Mouse (Mus musculus): ENCODE results near the gene Col4a4. TPM values are rescaled to one million over a fixed set of nuclear protein-coding genes. Genes with fewer than 3 reads are reported as not detected.
A peak's percentile ranks its signal among the peaks of the same experiment; 100 is the strongest.

Gene Col4a4
- polyA plus RNA-seq (2015; fragmentation: Nextera tagmentation; extraction: Ambion mirVana) = 0.05 and 0.20 TPM in 2 replicates

- Histone ChIP-seq H3K27me3 (replicated peaks; ENCODE audit: control insufficient read depth, insufficient read depth, low read length) (peaks cover 8% of the 10 kb centered on the region; the same call in 1 of the 2 replicates), H3K36me3 (ENCODE audit: control insufficient read depth, insufficient read depth, low read length) (no peaks in the 10 kb centered on the region), H3K4me1 (ENCODE audit: control insufficient read depth, insufficient read depth, low read length) (peaks cover 9% of the 10 kb centered on the region), H3K27ac (ENCODE audit: low read length) (no peak within 1 kb of the TSS), H3K4me3 (ENCODE audit: low read length) (peak within 1 kb of the TSS; percentile 38), H3K9ac (ENCODE audit: low read depth, low read length) (peak within 1 kb of the TSS; percentile 45), H3K9me3 (ENCODE audit: control insufficient read depth, low read length) (no peaks in the 10 kb centered on the region), H3K4me2 (ENCODE audit: low read depth, low read length) (peak within 1 kb of the TSS; percentile 72)
- WGBS = 4% methylated on average over 34 of the region's 34 CpGs
- ATAC-seq = peak; percentile 63
Observed at GRCm38 (mm10) chr1:82586713-82587399, at the start of gene Col4a4, which contains the start of gene Col4a3. TSS of gene Col4a4 (minus strand) at chr1:82586849. TSS of gene Col4a3 (plus strand) at chr1:82586921.

DNA sequence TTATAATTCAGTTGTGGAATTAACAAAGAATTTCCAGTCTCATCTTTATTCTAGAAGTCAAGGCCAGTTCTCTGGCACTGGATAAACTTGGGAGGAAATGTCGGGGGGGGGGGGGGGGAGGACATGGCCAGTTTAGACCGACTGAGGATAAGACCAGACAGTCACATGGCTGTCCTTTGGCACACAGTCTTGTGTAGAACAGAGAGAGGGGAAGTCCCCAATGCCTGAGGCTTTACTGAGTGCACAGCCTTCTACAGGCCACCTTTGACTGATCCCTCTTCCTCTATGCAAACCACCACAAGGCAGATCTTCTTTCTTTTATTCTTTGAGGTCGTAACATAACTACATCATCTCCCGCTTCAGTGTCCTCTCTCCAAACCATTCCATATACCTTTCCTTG lies 49.7 kb upstream of the Col4a4 start:
- Histone ChIP-seq H3K27ac (ENCODE audit: low read length) (no peak overlapping the region), H3K4me3 (ENCODE audit: low read length) (no peak overlapping the region), H3K4me1 (ENCODE audit: control insufficient read depth, insufficient read depth, low read length) (no peaks in the 10 kb centered on the region), H3K4me2 (ENCODE audit: low read depth, low read length) (no peak overlapping the region), H3K36me3 (ENCODE audit: control insufficient read depth, insufficient read depth, low read length) (no peaks in the 10 kb centered on the region), H3K9me3 (ENCODE audit: control insufficient read depth, low read length) (no peaks in the 10 kb centered on the region), H3K27me3 (replicated peaks; ENCODE audit: control insufficient read depth, insufficient read depth, low read length) (no peaks in the 10 kb centered on the region), H3K9ac (ENCODE audit: low read depth, low read length) (no peak overlapping the region)
- ATAC-seq = no peak
- 73% methylated on average over 4 of the region's 4 CpGs for WGBS

GRCm38 (mm10) chr1:82635254-82635620 lies 48.6 kb upstream of the Col4a4 start:
- Histone ChIP-seq H3K36me3 (ENCODE audit: control insufficient read depth, insufficient read depth, low read length) (no peaks in the 10 kb centered on the region), H3K9me3 (ENCODE audit: control insufficient read depth, low read length) (no peaks in the 10 kb centered on the region), H3K4me2 (ENCODE audit: low read depth, low read length) (no peak overlapping the region), H3K4me1 (ENCODE audit: control insufficient read depth, insufficient read depth, low read length) (no peaks in the 10 kb centered on the region), H3K9ac (ENCODE audit: low read depth, low read length) (no peak overlapping the region), H3K4me3 (ENCODE audit: low read length) (no peak overlapping the region), H3K27me3 (replicated peaks; ENCODE audit: control insufficient read depth, insufficient read depth, low read length) (no peaks in the 10 kb centered on the region), H3K27ac (ENCODE audit: low read length) (no peak overlapping the region)
- ATAC-seq = no peak
- WGBS = 81% methylated on average over 9 of the region's 9 CpGs

DNA sequence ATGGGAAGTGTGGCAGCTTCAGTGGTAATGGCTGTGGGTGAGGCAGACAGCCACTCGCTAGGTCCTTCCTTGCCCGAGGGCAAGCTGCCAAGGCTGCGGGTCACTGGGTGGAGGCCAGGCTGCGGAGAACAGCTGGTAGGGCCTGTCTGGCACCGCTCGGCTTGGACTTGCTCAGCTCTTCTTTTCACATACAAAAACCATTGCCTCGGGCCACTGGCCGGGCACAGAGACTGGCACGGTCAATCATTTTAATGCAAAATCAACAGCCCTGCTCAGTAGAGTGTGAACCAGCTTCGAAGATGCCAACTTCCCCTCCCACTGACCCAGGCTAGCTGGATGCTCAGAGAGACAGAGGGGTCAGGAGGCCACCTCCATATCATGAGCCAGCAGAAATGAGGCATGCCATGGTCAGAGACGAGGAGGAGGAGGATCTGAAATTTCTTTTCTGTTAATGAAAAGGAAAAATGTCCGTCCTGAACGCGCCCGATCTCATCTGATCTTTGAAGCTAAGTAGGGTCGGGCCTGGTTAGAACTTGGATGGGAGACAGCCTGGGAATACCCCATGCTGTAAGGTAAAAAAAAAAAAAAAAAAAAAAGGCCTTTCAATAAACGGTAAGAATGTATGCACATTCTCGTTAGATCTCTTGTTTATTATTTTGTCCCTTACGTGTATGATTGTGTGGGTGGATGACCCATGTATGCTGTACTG lies 48.0 kb upstream of the Col4a4 start:
- WGBS = 86% methylated on average over 19 of the region's 19 CpGs
- no peaks in the 10 kb centered on the region for H3K27me3 ChIP-seq (replicated peaks; ENCODE audit: control insufficient read depth, insufficient read depth, low read length)
- no peak overlapping the region for H3K27ac ChIP-seq (ENCODE audit: low read length)
- H3K4me2 ChIP-seq (ENCODE audit: low read depth, low read length) = no peak overlapping the region
- ATAC-seq = no peak
- no peak overlapping the region for H3K4me3 ChIP-seq (ENCODE audit: low read length)
- H3K36me3 ChIP-seq (ENCODE audit: control insufficient read depth, insufficient read depth, low read length) = no peaks in the 10 kb centered on the region
- no peak overlapping the region for H3K9ac ChIP-seq (ENCODE audit: low read depth, low read length)
- H3K4me1 ChIP-seq (ENCODE audit: control insufficient read depth, insufficient read depth, low read length) = no peaks in the 10 kb centered on the region
- H3K9me3 ChIP-seq (ENCODE audit: control insufficient read depth, low read length) = no peaks in the 10 kb centered on the region

DNA sequence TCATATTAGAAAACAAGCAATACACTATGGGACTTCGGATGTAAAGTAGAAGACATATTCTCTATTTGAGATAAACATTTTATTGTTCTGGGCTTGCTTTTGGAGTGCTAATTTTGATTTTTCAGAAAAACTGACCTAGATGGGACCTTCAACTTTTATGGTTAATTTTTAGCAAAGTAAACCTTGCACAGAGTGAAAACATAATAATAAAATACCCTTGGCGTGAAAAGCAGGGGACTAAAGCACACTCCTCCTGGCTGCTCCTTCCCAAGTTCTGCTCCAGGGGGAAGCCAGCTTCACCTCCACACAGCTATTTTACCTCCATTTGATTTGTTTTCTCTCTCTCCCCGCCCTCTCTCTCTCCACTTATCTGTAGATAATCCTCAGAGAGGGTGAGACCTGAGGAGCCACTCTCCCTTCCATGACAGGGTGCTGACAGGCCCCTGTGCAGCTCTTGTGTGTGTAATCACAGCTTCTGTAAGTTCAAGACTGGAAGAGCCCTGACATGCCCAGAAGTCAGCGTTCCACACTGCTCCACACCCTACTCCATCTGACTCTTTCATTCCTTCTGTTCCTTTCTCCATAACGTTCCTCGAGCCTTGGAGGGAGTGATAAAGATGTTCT lies 44.6 kb upstream of the Col4a4 start:
- H3K4me1 ChIP-seq (ENCODE audit: control insufficient read depth, insufficient read depth, low read length) = no peaks in the 10 kb centered on the region
- 62% methylated on average over 6 of the region's 6 CpGs for WGBS
- no peak for ATAC-seq

DNA sequence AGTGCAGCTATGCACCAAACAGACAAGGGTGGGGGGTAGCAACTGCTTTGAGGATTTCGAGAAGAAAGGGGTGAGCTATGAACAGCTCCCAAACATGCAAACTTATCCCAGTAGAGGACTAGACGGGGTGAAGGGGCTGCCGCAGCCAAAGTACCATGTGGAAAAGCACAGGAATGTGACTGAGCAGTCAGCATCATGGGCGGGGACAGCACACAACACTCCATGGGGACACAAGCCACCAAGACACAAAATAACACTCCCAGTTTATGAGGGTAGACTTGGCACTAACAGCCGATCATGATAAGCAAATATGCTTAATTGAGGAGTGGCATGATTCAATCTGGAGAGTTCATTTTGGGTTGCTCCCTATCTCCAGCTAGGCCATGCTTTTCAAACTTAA lies 42.8 kb upstream of the Col4a4 start:
- H3K36me3 ChIP-seq (ENCODE audit: control insufficient read depth, insufficient read depth, low read length) = no peaks in the 10 kb centered on the region
- H3K9me3 ChIP-seq (ENCODE audit: control insufficient read depth, low read length) = no peaks in the 10 kb centered on the region
- ATAC-seq = no peak
- H3K9ac ChIP-seq (ENCODE audit: low read depth, low read length) = no peak overlapping the region
- WGBS = 73% methylated on average over 5 of the region's 5 CpGs
- no peak overlapping the region for H3K4me3 ChIP-seq (ENCODE audit: low read length)
- H3K27me3 ChIP-seq (replicated peaks; ENCODE audit: control insufficient read depth, insufficient read depth, low read length) = no peaks in the 10 kb centered on the region
- no peaks in the 10 kb centered on the region for H3K4me1 ChIP-seq (ENCODE audit: control insufficient read depth, insufficient read depth, low read length)
- no peak overlapping the region for H3K27ac ChIP-seq (ENCODE audit: low read length)
- no peak overlapping the region for H3K4me2 ChIP-seq (ENCODE audit: low read depth, low read length)

More for the DNA sequence above, 44.6 kb upstream of the Col4a4 start:
- Histone ChIP-seq H3K4me3 (ENCODE audit: low read length) (no peak overlapping the region), H3K9me3 (ENCODE audit: control insufficient read depth, low read length) (no peaks in the 10 kb centered on the region), H3K36me3 (ENCODE audit: control insufficient read depth, insufficient read depth, low read length) (no peaks in the 10 kb centered on the region), H3K9ac (ENCODE audit: low read depth, low read length) (no peak overlapping the region), H3K27ac (ENCODE audit: low read length) (no peak overlapping the region), H3K4me2 (ENCODE audit: low read depth, low read length) (no peak overlapping the region), H3K27me3 (replicated peaks; ENCODE audit: control insufficient read depth, insufficient read depth, low read length) (no peaks in the 10 kb centered on the region)

DNA sequence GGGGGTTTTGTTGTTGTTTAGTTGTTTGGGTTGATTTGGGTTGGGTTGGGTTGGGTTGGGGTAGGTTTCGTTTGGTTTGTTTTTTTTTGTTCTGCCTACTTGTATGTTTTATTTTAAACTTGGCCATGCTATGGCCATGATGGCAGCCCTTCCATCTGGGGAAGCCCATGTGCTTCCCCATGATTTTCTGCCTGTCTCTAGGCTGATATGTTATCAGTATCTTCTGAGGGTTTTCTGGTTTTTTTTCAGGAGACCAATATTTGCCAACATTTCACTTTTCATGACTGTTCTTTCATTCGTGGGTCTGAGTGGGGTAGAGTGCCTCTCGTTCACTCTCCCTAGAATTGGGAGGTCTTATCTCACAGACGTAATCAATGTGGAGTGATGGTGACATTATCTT lies 41.0 kb upstream of the Col4a4 start:
- H3K4me1 ChIP-seq (ENCODE audit: control insufficient read depth, insufficient read depth, low read length) = no peaks in the 10 kb centered on the region
- ATAC-seq = no peak
- H3K27ac ChIP-seq (ENCODE audit: low read length) = no peak overlapping the region
- no peak overlapping the region for H3K4me2 ChIP-seq (ENCODE audit: low read depth, low read length)
- no peak overlapping the region for H3K9ac ChIP-seq (ENCODE audit: low read depth, low read length)
- no peaks in the 10 kb centered on the region for H3K27me3 ChIP-seq (replicated peaks; ENCODE audit: control insufficient read depth, insufficient read depth, low read length)
- 51% methylated on average over 4 of the region's 4 CpGs for WGBS
- H3K9me3 ChIP-seq (ENCODE audit: control insufficient read depth, low read length) = no peaks in the 10 kb centered on the region
- no peak overlapping the region for H3K4me3 ChIP-seq (ENCODE audit: low read length)
- H3K36me3 ChIP-seq (ENCODE audit: control insufficient read depth, insufficient read depth, low read length) = no peaks in the 10 kb centered on the region

GRCm38 (mm10) chr1:82625474-82625873 lies 38.8 kb upstream of the Col4a4 start:
- no peaks in the 10 kb centered on the region for H3K9me3 ChIP-seq (ENCODE audit: control insufficient read depth, low read length)
- H3K9ac ChIP-seq (ENCODE audit: low read depth, low read length) = no peak overlapping the region
- 69% methylated on average over 2 of the region's 2 CpGs for whole genome bisulfite sequencing
- no peaks in the 10 kb centered on the region for H3K36me3 ChIP-seq (ENCODE audit: control insufficient read depth, insufficient read depth, low read length)
- H3K4me2 ChIP-seq (ENCODE audit: low read depth, low read length) = no peak overlapping the region
- H3K27me3 ChIP-seq (replicated peaks; ENCODE audit: control insufficient read depth, insufficient read depth, low read length) = no peaks in the 10 kb centered on the region
- no peak overlapping the region for H3K27ac ChIP-seq (ENCODE audit: low read length)
- ATAC-seq = no peak
- H3K4me1 ChIP-seq (ENCODE audit: control insufficient read depth, insufficient read depth, low read length) = no peaks in the 10 kb centered on the region
- no peak overlapping the region for H3K4me3 ChIP-seq (ENCODE audit: low read length)

GRCm38 (mm10) chr1:82624934-82625333 lies 38.3 kb upstream of the Col4a4 start:
- Histone ChIP-seq H3K27me3 (replicated peaks; ENCODE audit: control insufficient read depth, insufficient read depth, low read length) (no peaks in the 10 kb centered on the region), H3K4me1 (ENCODE audit: control insufficient read depth, insufficient read depth, low read length) (no peaks in the 10 kb centered on the region), H3K4me3 (ENCODE audit: low read length) (no peak overlapping the region), H3K9ac (ENCODE audit: low read depth, low read length) (no peak overlapping the region), H3K27ac (ENCODE audit: low read length) (no peak overlapping the region), H3K36me3 (ENCODE audit: control insufficient read depth, insufficient read depth, low read length) (no peaks in the 10 kb centered on the region), H3K9me3 (ENCODE audit: control insufficient read depth, low read length) (no peaks in the 10 kb centered on the region), H3K4me2 (ENCODE audit: low read depth, low read length) (no peak overlapping the region)
- 76% methylated on average over 6 of the region's 6 CpGs for WGBS
- no peak for ATAC-seq

All from intestine, embryonic 16.5 days (tissue).